Mouse (Mus musculus) lung, embryonic 16.5 days (tissue): ENCODE results near the gene Angptl4. TPM values are rescaled to one million over a fixed set of nuclear protein-coding genes. Genes with fewer than 3 reads are reported as not detected.
"Not testable (repeated sequence)": the region's sequence is repeated elsewhere in the genome, so short reads cannot be mapped to it uniquely, and the experiment has no call there.

Experiments
- ATAC-seq: fragments of 200-750 bp; cut with Nextera tagmentation; 2 replicates; pipeline ENCODE4 v1.8.0; 2017; ENCODE audit warnings: low read depth, mild to moderate bottlenecking, moderate library complexity
- H3K27ac ChIP-seq: fragments of 300-500 bp; sonication (generic); 2 replicates; pipeline ENCODE4 v1.5.1; 2014; ENCODE audit warnings: mild to moderate bottlenecking, control low read depth, low read length
- H3K27me3 ChIP-seq: fragments of 300-500 bp; sonication (generic); 2 replicates; pipeline ENCODE4 v1.6.1; 2014; ENCODE audit warnings: low read depth, low read length, mixed read lengths; ENCODE audit not compliant: control insufficient read depth, insufficient read depth
- H3K36me3 ChIP-seq: fragments of 300-500 bp; sonication (generic); 2 replicates; pipeline ENCODE4 v1.6.1; 2014; ENCODE audit warnings: low read length; ENCODE audit not compliant: control insufficient read depth, insufficient read depth
- H3K4me1 ChIP-seq: fragments of 300-500 bp; sonication (generic); replicated peaks from 2 replicates; pipeline ENCODE4 v1.6.1; 2014; ENCODE audit warnings: low read length, mixed read lengths; ENCODE audit not compliant: control insufficient read depth, insufficient read depth
- H3K4me2 ChIP-seq: fragments of 300-500 bp; sonication (generic); 2 replicates; pipeline ENCODE4 v1.6.1; 2014; ENCODE audit warnings: low read depth, low read length, control low read depth
- H3K4me3 ChIP-seq: fragments of 300-500 bp; sonication (generic); 2 replicates; pipeline ENCODE4 v1.5.1; 2014; ENCODE audit warnings: mild to moderate bottlenecking, low read length, control low read depth
- H3K9ac ChIP-seq: fragments of 300-500 bp; sonication (generic); 2 replicates; pipeline ENCODE4 v1.6.1; 2014; ENCODE audit warnings: low read length, control low read depth
- H3K9me3 ChIP-seq: fragments of 300-500 bp; sonication (generic); 2 replicates; pipeline ENCODE4 v1.6.1; 2016; ENCODE audit warnings: low read length; ENCODE audit not compliant: control insufficient read depth
- WGBS: fragments of 180-500 bp; shearing (Covaris S2); extraction: QIAGEN DNeasy Blood & Tissue Kit; methylation state at CpG from one replicate; pipeline ENCODE4 v1.1.7; 2014; 5-methylcytosine and 5-hydroxymethylcytosine counted together
- polyA plus RNA-seq: library from polyadenylated mRNA; unstranded; fragments of >200 nt; fragmentation: Nextera tagmentation; extraction: Ambion mirVana; gene quantifications from 2 replicates; pipeline ENCODE4 v1.2.1, GENCODE M21; 2015

The Angptl4 gene
- 46.1 and 48.3 TPM in 2 replicates for polyA plus RNA-seq

- ATAC-seq: peak; percentile 59
- 1% methylated on average over 50 of the region's 50 CpGs for WGBS
Observed at GRCm38 (mm10) chr17:33781124-33781977, at the start of gene Angptl4. Gene Angptl4 (minus strand): TSS chr17:33781830.

GRCm38 (mm10) chr17:33829561-33829960, 47.9 kb upstream of the Angptl4 start:
- Histone ChIP-seq H3K9me3 (no peaks in the 10 kb centered on the region), H3K4me2 (no peak overlapping the region), H3K9ac (0 out of 2 replicates have a peak overlapping the region, but pooled peaks have one; percentile 6), H3K4me1 (peaks cover 18% of the 10 kb centered on the region), H3K27ac (peak overlapping the region; percentile 58), H3K4me3 (no peak overlapping the region), H3K27me3 (no peaks in the 10 kb centered on the region), H3K36me3 (peaks cover 31% of the 10 kb centered on the region)
- no peak for ATAC-seq
- 86% methylated on average over 10 of the region's 10 CpGs for WGBS

More at GRCm38 (mm10) chr17:33781124-33781977, at the start of gene Angptl4:
- peak within 1 kb of the TSS; percentile 72 for H3K9ac ChIP-seq
- H3K27ac ChIP-seq: peak within 1 kb of the TSS; percentile 94
- H3K9me3 ChIP-seq: no peaks in the 10 kb centered on the region
- peaks cover 5% of the 10 kb centered on the region for H3K36me3 ChIP-seq
- peak within 1 kb of the TSS; percentile 87 for H3K4me2 ChIP-seq
- H3K4me3 ChIP-seq: peak within 1 kb of the TSS; percentile 62
- peaks cover 44% of the 10 kb centered on the region for H3K4me1 ChIP-seq
- H3K27me3 ChIP-seq: no peaks in the 10 kb centered on the region

DNA sequence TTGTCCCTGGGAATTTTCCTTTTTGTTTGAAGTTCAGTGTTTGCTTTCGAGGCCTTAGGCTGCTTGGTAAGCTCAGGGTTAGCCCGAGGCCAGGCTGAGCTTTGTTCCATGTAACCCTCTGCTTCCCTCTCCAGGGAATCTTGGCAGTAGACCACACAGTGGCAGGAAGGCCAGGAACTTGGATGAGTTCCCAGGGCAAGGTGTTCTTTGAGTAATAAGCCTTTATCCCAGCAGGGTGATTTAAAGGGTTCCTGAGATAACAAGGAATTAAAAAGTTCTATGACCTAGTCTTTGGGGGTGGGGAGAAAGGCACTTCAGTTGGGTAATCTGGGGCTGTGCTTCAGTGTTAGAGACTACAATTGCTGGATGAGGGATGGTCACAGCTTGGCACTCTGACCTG, 47.3 kb upstream of the Angptl4 start:
- WGBS: 19% methylated on average over 2 of the region's 2 CpGs
- Histone ChIP-seq H3K9ac (no peak overlapping the region; the same call in 1 of the 2 replicates), H3K36me3 (peaks cover 25% of the 10 kb centered on the region), H3K4me2 (no peak overlapping the region), H3K27me3 (no peaks in the 10 kb centered on the region), H3K27ac (peak overlapping the region; percentile 58), H3K4me3 (no peak overlapping the region), H3K4me1 (peaks cover 18% of the 10 kb centered on the region), H3K9me3 (no peaks in the 10 kb centered on the region)
- peak; percentile 65 for ATAC-seq

- Histone ChIP-seq H3K4me1 (peaks cover 29% of the 10 kb centered on the region), H3K36me3 (peaks cover 24% of the 10 kb centered on the region), H3K4me3 (no peak overlapping the region), H3K27ac (no peak overlapping the region), H3K9ac (no peak overlapping the region), H3K4me2 (no peak overlapping the region), H3K9me3 (no peaks in the 10 kb centered on the region), H3K27me3 (no peaks in the 10 kb centered on the region)
- 1% methylated on average over 3 of the region's 3 CpGs for WGBS
- no peak for ATAC-seq
Observed at GRCm38 (mm10) chr17:33826850-33827249, 45.2 kb upstream of the Angptl4 start.

- peaks cover 32% of the 10 kb centered on the region for H3K36me3 ChIP-seq
- ATAC-seq: no peak
- H3K4me3 ChIP-seq: peak overlapping the region; percentile 89
- H3K27ac ChIP-seq: no peak overlapping the region
- peak overlapping the region; percentile 75 for H3K4me2 ChIP-seq
- no peaks in the 10 kb centered on the region for H3K9me3 ChIP-seq
- WGBS: 77% methylated on average over 8 of the region's 8 CpGs
- H3K27me3 ChIP-seq: no peaks in the 10 kb centered on the region
- H3K9ac ChIP-seq: peak overlapping the region; percentile 77
- peaks cover 29% of the 10 kb centered on the region for H3K4me1 ChIP-seq
Observed at GRCm38 (mm10) chr17:33825462-33825861, 43.8 kb upstream of the Angptl4 start.

GRCm38 (mm10) chr17:33824997-33825330, 43.3 kb upstream of the Angptl4 start:
- Histone ChIP-seq H3K4me2 (peak overlapping the region; percentile 75), H3K9ac (peak overlapping the region; percentile 77), H3K4me1 (peaks cover 29% of the 10 kb centered on the region), H3K27ac (peak overlapping the region; percentile 57; the same call in 1 of the 2 replicates), H3K36me3 (peaks cover 33% of the 10 kb centered on the region), H3K4me3 (peak overlapping the region; percentile 89)
- H3K27me3 ChIP-seq, ATAC-seq, H3K9me3 ChIP-seq: not testable (repeated sequence)
- WGBS: 5% methylated on average over 6 of the region's 6 CpGs

DNA sequence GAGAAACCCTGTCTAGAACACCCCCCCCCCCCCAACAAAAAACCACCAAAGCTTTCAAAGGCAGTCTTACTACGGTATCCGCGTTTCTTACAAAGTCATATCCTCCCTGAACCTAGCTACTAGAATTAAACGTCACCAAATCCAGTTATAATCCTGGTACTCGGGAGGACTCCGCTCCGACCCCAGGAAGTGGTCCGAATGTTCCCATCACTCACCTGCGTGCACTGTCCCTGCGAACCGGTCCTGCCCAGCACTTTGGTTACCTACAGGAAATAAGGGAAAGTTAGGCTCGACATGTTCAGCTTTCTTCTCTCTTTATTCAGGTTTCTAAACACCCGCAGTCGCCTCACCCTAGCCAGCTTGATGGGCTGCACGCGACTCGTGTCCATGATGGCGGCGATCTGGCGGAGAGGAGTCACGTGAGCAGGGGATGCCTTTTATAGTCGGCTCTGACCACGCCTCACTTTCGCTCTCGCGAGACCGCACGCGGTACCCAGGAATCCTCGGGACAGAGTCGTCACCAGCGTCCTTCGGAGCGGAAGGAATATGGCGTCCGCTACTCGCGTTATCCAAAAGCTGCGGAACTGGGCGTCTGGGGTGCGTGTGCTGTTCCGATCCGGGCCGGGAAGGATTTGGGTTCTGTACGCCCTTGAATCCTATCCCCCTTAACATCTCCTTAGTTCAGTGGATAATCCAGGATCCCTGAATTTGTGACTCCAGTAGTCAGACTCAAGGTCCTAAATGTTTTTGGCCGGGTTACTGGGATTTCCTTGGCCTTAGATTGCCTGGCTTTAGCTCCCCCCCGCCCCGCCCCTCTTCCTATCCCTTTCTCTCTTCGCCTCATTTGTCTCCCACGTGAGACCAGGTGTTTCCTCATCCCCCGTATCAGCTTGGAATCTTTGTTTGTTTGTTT, 42.7 kb upstream of the Angptl4 start, which contains the start of the genes Rps28 and Ndufa7:
Gene Rps28 (minus strand): TSS at position 479 of the 913 bp plus-strand sequence.
Gene Ndufa7 (plus strand): TSS at position 489 of the 913 bp plus-strand sequence.
- ATAC-seq: peak; percentile 95
- no peaks in the 10 kb centered on the region for H3K27me3 ChIP-seq
- peaks cover 35% of the 10 kb centered on the region for H3K36me3 ChIP-seq
- peak within 1 kb of the TSS; percentile 86 for H3K4me2 ChIP-seq
- whole genome bisulfite sequencing: under 1% methylated on average over 51 of the region's 51 CpGs
- H3K27ac ChIP-seq: peak within 1 kb of the TSS; percentile 57
- H3K4me3 ChIP-seq: peak within 1 kb of the TSS; percentile 89
- H3K4me1 ChIP-seq: peaks cover 29% of the 10 kb centered on the region
- no peaks in the 10 kb centered on the region for H3K9me3 ChIP-seq
- peak within 1 kb of the TSS; percentile 77 for H3K9ac ChIP-seq

- H3K27ac ChIP-seq, ATAC-seq, H3K9me3 ChIP-seq, H3K27me3 ChIP-seq: not testable (repeated sequence)
- Histone ChIP-seq H3K4me2 (peak overlapping the region; percentile 86), H3K9ac (peak overlapping the region; percentile 77), H3K4me1 (peaks cover 26% of the 10 kb centered on the region), H3K36me3 (peaks cover 37% of the 10 kb centered on the region), H3K4me3 (peak overlapping the region; percentile 89)
- WGBS: 63% methylated on average over 8 of the region's 8 CpGs
Observed at GRCm38 (mm10) chr17:33823171-33823570, 41.5 kb upstream of the Angptl4 start.
